Mouse (Mus musculus): ENCODE results near the gene Rftn1.

DNA sequence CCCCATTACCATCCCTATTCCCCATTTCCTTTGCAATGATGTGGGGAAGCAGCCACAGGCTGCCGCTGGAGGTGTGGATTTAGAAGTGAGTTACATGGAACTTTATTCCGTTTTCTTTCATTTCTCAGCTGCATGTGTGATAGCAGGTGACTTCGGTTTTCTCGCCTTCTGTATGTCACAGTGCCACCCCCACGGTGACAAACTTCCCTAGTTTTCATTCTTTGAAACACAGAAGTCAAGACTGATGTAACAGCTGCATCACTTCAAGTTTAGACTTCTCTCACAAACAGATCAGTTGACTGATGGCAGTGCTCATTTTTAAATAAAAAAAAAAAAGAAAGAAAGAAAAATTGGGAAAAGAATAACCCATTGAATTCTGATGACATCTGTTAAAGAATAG, 121.3 kb downstream of the Rftn1 start:
- TF ChIP-seq POLR2A (IDR thresholded peaks at IDR 0.05; ENCODE audit: low read depth, low read length), result no peak
- no peak for TF ChIP-seq CTCF (IDR thresholded peaks at IDR 0.05; ENCODE audit: extremely low read depth, insufficient read depth, insufficient read length, insufficient replicate concordance)

Measured in spleen, adult 2 months (tissue).